Mouse (Mus musculus): Measurements from ENCODE around the gene Far1. TPM values are rescaled to one million over a fixed set of nuclear protein-coding genes. Genes with fewer than 3 reads are reported as not detected.

The Far1 gene
- polyA plus RNA-seq, 1 experiment from 2014 or later = 81.7 TPM

DNA sequence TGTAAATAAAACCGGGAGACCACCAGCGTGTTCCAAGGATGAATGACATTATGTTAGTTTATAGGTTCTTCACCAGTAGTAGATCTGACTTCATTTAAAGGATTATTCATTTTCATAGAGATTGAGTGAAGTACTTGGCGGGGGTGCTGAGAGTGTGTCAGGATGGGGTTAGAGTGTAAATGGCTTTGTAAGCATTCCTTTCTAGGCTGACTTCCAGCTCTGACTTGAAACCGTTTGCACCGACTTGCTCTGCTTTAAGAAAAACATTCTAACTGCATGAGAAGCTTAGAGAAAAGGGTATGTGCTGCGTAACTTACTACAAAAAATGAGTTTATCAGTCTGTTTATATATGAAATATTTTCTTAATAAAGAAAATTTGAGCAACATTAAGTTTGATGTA is 57.5 kb downstream of the Far1 start:
- no peak overlapping the region for H3K9ac ChIP-seq (replicated peaks)
- H3K4me2 ChIP-seq = no peak overlapping the region
- H3K9me3 ChIP-seq = no peaks in the 10 kb centered on the region
- H3K27ac ChIP-seq = no peak overlapping the region
- H3K4me3 ChIP-seq (replicated peaks) = no peak overlapping the region
- H3K27me3 ChIP-seq = no peaks in the 10 kb centered on the region
- ATAC-seq (ENCODE audit: insufficient number of reproducible peaks, insufficient read depth, low FRiP score, low TSS enrichment, low read depth) = no peak
- WGBS = 83% methylated on average over 6 of the region's 6 CpGs
- H3K36me3 ChIP-seq = peaks cover 14% of the 10 kb centered on the region
- H3K4me1 ChIP-seq (replicated peaks) = no peaks in the 10 kb centered on the region

- H3K27me3 ChIP-seq = no peaks in the 10 kb centered on the region
- no peaks in the 10 kb centered on the region for H3K4me1 ChIP-seq (replicated peaks)
- no peak for ATAC-seq (ENCODE audit: insufficient number of reproducible peaks, insufficient read depth, low FRiP score, low TSS enrichment, low read depth)
- H3K9ac ChIP-seq (replicated peaks) = no peak overlapping the region
- H3K36me3 ChIP-seq = peaks cover 5% of the 10 kb centered on the region; the same call in 1 of the 2 replicates
- WGBS = 58% methylated on average over 2 of the region's 2 CpGs
- no peaks in the 10 kb centered on the region for H3K9me3 ChIP-seq
- H3K4me3 ChIP-seq (replicated peaks) = no peak overlapping the region
- no peak overlapping the region for H3K4me2 ChIP-seq
- H3K27ac ChIP-seq = no peak overlapping the region
These were observed 59.1 kb downstream of the Far1 start for GRCm38 (mm10) chr7:113572741-113573140.

DNA sequence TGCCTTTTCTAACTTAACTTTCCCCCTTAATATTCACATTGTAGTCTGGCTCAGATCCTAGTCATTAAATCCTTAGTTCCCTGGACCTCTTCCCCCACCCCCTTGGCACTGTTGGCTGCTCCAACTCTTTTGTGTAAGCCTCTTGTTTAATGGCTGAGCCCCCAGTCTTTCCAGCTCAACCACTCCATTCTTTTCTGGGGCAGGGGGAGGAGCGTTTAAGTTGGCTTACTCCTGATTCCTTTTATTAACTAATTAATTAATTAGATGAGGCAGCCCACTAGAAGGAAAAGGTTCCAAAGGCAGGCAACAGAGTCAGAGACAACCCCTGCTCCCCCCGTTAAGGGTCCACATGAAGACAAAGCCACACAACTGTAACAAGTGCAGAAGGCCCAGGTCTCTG is 68.5 kb downstream of the Far1 start:
- no peak for ATAC-seq (ENCODE audit: insufficient number of reproducible peaks, insufficient read depth, low FRiP score, low TSS enrichment, low read depth)
- no peak overlapping the region for H3K4me2 ChIP-seq
- no peak overlapping the region for H3K27ac ChIP-seq
- no peak overlapping the region for H3K4me3 ChIP-seq (replicated peaks)
- H3K9me3 ChIP-seq = no peaks in the 10 kb centered on the region
- H3K27me3 ChIP-seq = no peaks in the 10 kb centered on the region
- H3K36me3 ChIP-seq = no peaks in the 10 kb centered on the region
- no peaks in the 10 kb centered on the region for H3K4me1 ChIP-seq (replicated peaks)
- H3K9ac ChIP-seq (replicated peaks) = no peak overlapping the region
- WGBS = 91% methylated on average over 2 of the region's 2 CpGs

DNA sequence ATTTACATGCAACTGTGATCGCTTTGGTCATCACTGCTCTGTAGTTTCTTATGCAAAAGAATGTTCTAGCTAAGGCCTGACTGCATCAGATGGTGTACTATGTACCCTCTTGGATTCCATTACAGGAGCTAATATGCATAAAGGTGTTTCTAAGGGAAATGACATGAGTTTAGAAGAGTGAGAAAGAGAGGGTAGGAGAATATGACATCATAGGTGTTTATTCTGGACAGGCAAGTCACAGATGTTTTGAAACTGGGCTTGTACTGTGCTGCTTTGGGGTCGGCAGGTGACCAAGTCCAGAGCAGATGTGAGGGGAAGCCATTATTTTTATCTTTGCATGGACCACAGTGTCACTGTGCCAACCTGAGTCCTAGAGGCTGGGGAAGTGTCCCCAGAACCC is 75.6 kb downstream of the Far1 start:
- Histone ChIP-seq H3K36me3 (no peaks in the 10 kb centered on the region), H3K4me1 (replicated peaks) (0 out of 2 replicates have a peak, but pooled peaks cover 2% of the 10 kb centered on the region)
- 82% methylated on average over 2 of the region's 2 CpGs for WGBS

GRCm38 (mm10) chr7:113590330-113590729 is 76.7 kb downstream of the Far1 start:
- Histone ChIP-seq H3K9me3 (no peaks in the 10 kb centered on the region), H3K4me1 (replicated peaks) (0 out of 2 replicates have a peak, but pooled peaks cover 3% of the 10 kb centered on the region), H3K4me3 (replicated peaks) (no peak overlapping the region), H3K9ac (replicated peaks) (no peak overlapping the region), H3K27me3 (no peaks in the 10 kb centered on the region), H3K27ac (no peak overlapping the region), H3K4me2 (no peak overlapping the region), H3K36me3 (no peaks in the 10 kb centered on the region)
- 70% methylated on average over 1 of the region's 1 CpGs for WGBS
- ATAC-seq (ENCODE audit: insufficient number of reproducible peaks, insufficient read depth, low FRiP score, low TSS enrichment, low read depth) = no peak

More for the DNA sequence above, 75.6 kb downstream of the Far1 start:
- H3K27ac ChIP-seq = no peak overlapping the region
- no peak overlapping the region for H3K4me3 ChIP-seq (replicated peaks)
- no peak overlapping the region for H3K9ac ChIP-seq (replicated peaks)
- no peaks in the 10 kb centered on the region for H3K9me3 ChIP-seq
- ATAC-seq (ENCODE audit: insufficient number of reproducible peaks, insufficient read depth, low FRiP score, low TSS enrichment, low read depth) = no peak
- no peaks in the 10 kb centered on the region for H3K27me3 ChIP-seq
- no peak overlapping the region for H3K4me2 ChIP-seq

- Histone ChIP-seq H3K9me3 (no peaks in the 10 kb centered on the region), H3K27me3 (no peaks in the 10 kb centered on the region), H3K4me1 (replicated peaks) (0 out of 2 replicates have a peak, but pooled peaks cover 3% of the 10 kb centered on the region), H3K4me2 (no peak overlapping the region), H3K4me3 (replicated peaks) (no peak overlapping the region), H3K9ac (replicated peaks) (no peak overlapping the region), H3K36me3 (no peaks in the 10 kb centered on the region), H3K27ac (no peak overlapping the region)
- no peak for ATAC-seq (ENCODE audit: insufficient number of reproducible peaks, insufficient read depth, low FRiP score, low TSS enrichment, low read depth)
- 59% methylated on average over 1 of the region's 1 CpGs for WGBS
These were observed 77.5 kb downstream of the Far1 start for GRCm38 (mm10) chr7:113591084-113591483.

DNA sequence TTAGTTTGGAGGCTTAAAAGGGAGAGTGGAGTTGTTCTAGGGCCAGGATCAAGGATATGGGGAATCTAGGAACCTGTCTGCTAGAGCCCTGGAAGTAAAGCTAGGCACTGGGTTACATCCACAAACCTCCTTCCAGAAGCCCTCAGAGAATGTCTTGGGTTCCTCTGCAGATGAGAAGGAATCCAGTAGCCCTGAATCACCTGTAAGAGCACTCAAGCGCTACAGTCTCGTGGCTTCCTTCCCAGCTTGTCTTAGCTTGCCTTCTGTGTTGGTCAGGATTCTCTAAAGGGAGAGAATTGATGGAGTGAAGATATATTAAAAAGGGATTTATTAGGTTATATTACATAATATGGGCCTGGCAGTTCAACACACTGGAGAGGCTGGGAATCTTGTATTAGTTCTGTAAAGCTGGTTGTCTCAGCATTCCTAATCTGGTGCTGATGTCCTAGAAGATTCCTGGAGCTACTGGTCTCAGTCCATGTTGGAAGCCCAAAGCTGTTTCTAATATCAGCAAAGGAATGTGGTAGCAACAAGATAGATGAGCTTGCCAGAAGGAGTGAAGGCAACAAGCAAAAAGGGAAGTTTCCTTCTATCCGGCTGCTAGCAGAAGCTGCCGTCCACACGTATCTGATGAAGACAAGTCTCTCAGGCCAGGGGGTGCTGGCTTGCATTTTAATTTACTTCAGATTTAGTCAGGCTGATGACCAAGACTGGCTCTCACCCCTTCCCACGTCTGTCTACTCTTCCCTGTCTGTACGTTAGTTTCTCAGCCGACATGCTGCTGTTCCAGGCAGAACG is 78.1 kb downstream of the Far1 start:
- Histone ChIP-seq H3K27me3 (no peaks in the 10 kb centered on the region), H3K4me3 (replicated peaks) (no peak overlapping the region), H3K27ac (no peak overlapping the region), H3K4me2 (no peak overlapping the region), H3K9ac (replicated peaks) (no peak overlapping the region), H3K4me1 (replicated peaks) (0 out of 2 replicates have a peak, but pooled peaks cover 3% of the 10 kb centered on the region), H3K9me3 (no peaks in the 10 kb centered on the region), H3K36me3 (no peaks in the 10 kb centered on the region)
- 82% methylated on average over 9 of the region's 9 CpGs for WGBS
- ATAC-seq (ENCODE audit: insufficient number of reproducible peaks, insufficient read depth, low FRiP score, low TSS enrichment, low read depth) = no peak

DNA sequence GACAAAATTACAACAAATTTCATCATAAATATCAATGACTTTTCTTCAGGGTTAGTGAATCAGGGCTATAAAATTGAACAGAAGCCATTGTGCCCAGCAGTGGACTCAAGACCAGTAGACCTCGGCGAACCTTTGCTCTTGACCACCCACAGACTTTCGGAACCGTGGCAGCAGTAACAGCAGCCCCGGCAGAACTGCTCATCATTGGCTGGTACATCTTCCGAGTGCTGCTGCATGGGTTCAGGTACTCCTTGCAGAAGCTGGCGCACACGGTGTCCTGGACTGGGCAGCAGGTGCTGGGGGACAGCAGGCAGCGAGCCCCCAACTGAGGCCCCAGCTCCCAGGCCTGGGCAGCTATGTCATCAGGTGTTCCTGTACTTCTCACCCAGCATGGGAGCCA is 79.1 kb downstream of the Far1 start:
- ATAC-seq (ENCODE audit: insufficient number of reproducible peaks, insufficient read depth, low FRiP score, low TSS enrichment, low read depth) = no peak
- H3K9ac ChIP-seq (replicated peaks) = no peak overlapping the region
- no peak overlapping the region for H3K27ac ChIP-seq
- H3K4me2 ChIP-seq = no peak overlapping the region
- 0 out of 2 replicates have a peak, but pooled peaks cover 3% of the 10 kb centered on the region for H3K4me1 ChIP-seq (replicated peaks)
- no peaks in the 10 kb centered on the region for H3K27me3 ChIP-seq
- no peak overlapping the region for H3K4me3 ChIP-seq (replicated peaks)
- H3K9me3 ChIP-seq = no peaks in the 10 kb centered on the region
- 87% methylated on average over 9 of the region's 9 CpGs for WGBS
- H3K36me3 ChIP-seq = no peaks in the 10 kb centered on the region

DNA sequence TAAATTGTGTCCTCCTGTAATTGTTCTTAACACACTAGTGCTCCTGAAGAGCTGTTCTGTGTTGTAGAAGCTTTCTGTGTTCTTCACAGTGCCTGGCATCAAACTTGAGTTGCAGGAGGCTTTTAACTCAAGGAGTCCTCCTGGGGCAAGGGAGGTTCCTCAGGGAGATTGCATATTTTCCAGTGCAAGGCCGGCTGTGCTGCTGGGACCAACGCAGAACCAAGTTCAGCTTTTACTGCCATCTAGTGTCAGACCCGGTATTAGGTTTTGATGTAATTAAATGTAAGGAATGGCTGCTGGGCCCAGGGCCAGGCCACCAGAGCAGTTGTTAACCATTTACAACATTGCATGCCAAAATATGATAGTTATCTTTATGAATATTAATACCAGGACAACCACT is 80.7 kb downstream of the Far1 start:
- 1% methylated on average over 3 of the region's 3 CpGs for WGBS
- Histone ChIP-seq H3K9me3 (no peaks in the 10 kb centered on the region), H3K4me2 (no peak overlapping the region), H3K27me3 (no peaks in the 10 kb centered on the region), H3K4me3 (replicated peaks) (no peak overlapping the region), H3K9ac (replicated peaks) (no peak overlapping the region), H3K4me1 (replicated peaks) (0 out of 2 replicates have a peak, but pooled peaks cover 3% of the 10 kb centered on the region), H3K27ac (no peak overlapping the region), H3K36me3 (no peaks in the 10 kb centered on the region)
- ATAC-seq (ENCODE audit: insufficient number of reproducible peaks, insufficient read depth, low FRiP score, low TSS enrichment, low read depth) = 0 out of 2 replicates have a peak, but pooled peaks have one; percentile 26

DNA sequence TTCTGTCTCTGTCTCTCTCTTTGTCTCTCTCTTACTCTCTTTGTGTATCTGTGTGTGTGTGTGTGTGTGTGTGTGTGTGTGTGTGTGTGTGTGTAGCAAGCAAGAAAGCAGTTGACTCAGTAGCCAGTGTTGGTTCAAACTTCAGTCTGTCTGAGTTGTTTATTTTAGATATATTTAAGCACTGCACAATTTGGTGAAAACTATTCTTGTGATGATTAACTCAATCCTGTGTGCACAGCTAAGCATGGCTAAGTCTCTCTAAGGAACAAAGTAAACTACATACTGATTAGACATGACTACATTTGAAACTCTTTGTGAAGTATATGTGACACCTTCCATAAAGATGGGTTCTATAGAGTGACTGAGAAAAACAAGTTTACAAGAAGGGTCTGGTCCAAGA is 83.6 kb downstream of the Far1 start:
- Histone ChIP-seq H3K27me3 (no peaks in the 10 kb centered on the region), H3K4me2 (no peak overlapping the region), H3K4me1 (replicated peaks) (0 out of 2 replicates have a peak, but pooled peaks cover 3% of the 10 kb centered on the region), H3K9ac (replicated peaks) (no peak overlapping the region), H3K36me3 (no peaks in the 10 kb centered on the region), H3K27ac (no peak overlapping the region), H3K4me3 (replicated peaks) (no peak overlapping the region), H3K9me3 (no peaks in the 10 kb centered on the region)
- ATAC-seq (ENCODE audit: insufficient number of reproducible peaks, insufficient read depth, low FRiP score, low TSS enrichment, low read depth) = no peak

DNA sequence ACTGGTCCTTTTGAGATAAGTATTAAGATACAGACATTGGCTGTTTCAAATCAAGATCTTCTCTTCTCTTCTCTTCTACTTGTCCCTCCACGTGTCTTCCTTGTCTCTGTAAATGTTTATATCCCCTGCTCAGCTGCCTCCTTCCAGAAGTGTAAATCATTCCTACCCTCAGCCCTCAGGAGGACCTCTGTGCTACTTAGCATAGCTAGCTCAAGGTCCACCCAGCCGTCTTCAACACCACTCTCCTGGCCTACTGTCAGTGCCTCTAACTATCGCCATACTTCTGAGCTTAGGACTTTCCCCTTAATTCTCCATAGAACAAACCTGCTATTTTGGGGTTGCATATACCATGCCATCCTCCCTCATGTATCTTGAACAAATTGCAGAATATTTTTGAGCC is 88.2 kb downstream of the Far1 start:
- Histone ChIP-seq H3K27ac (no peak overlapping the region), H3K36me3 (no peaks in the 10 kb centered on the region), H3K4me2 (no peak overlapping the region), H3K27me3 (no peaks in the 10 kb centered on the region; the same call in 1 of the 2 replicates), H3K9me3 (no peaks in the 10 kb centered on the region), H3K4me3 (replicated peaks) (no peak overlapping the region), H3K4me1 (replicated peaks) (no peaks in the 10 kb centered on the region), H3K9ac (replicated peaks) (no peak overlapping the region)
- WGBS = 77% methylated on average over 3 of the region's 3 CpGs
- no peak for ATAC-seq (ENCODE audit: insufficient number of reproducible peaks, insufficient read depth, low FRiP score, low TSS enrichment, low read depth)

GRCm38 (mm10) chr7:113607928-113608327 is 94.3 kb downstream of the Far1 start:
- WGBS = 32% methylated on average over 9 of the region's 9 CpGs
- ATAC-seq (ENCODE audit: insufficient number of reproducible peaks, insufficient read depth, low FRiP score, low TSS enrichment, low read depth) = no peak
- H3K4me2 ChIP-seq = no peak overlapping the region
- H3K9ac ChIP-seq (replicated peaks) = no peak overlapping the region
- no peaks in the 10 kb centered on the region for H3K4me1 ChIP-seq (replicated peaks)
- H3K4me3 ChIP-seq (replicated peaks) = no peak overlapping the region
- H3K27ac ChIP-seq = no peak overlapping the region
- H3K36me3 ChIP-seq = no peaks in the 10 kb centered on the region
- H3K27me3 ChIP-seq = peaks cover 3% of the 10 kb centered on the region; the same call in 1 of the 2 replicates
- no peaks in the 10 kb centered on the region for H3K9me3 ChIP-seq
